Mouse (Mus musculus): ENCODE measurements at regions not wholly inside any gene's neighbourhood (a gene's known extent, or its start where the extent isn't known, plus 50 kb on each side); places are given as distances from the start of the nearest gene placed in this dataset.

DNA sequence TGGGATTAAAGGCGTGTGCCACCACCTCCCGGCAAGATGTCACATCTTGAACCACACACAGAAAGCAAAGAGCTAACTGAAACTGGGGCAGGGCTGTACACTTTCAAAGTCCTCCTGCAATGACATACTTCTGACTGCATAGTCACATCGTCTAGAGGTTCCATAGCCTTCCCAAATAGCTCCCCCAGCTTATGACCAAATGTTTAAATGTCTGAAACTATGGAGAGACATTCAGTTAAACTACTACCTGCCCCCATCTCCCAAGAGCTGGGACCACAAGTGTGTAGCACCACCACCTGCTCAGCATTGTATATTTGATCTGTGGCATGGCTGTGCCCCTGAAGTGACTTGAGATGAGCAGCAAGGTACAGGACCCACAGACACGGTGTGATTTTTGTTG is 52.1 kb upstream of the Kdm7a start:
- Histone ChIP-seq H3K27me3 (peaks cover 19% of the 10 kb centered on the region), H3K4me3 (replicated peaks) (no peak overlapping the region), H3K4me2 (replicated peaks) (no peak overlapping the region), H3K27ac (no peak overlapping the region), H3K4me1 (replicated peaks) (peaks cover 24% of the 10 kb centered on the region), H3K36me3 (no peaks in the 10 kb centered on the region), H3K9me3 (no peaks in the 10 kb centered on the region), H3K9ac (replicated peaks) (no peak overlapping the region)
- no peak for ATAC-seq
- WGBS: 88% methylated on average over 4 of the region's 4 CpGs

GRCm38 (mm10) chr6:39257667-39258395 is 51.2 kb upstream of the Kdm7a start:
- Histone ChIP-seq H3K36me3 (no peaks in the 10 kb centered on the region), H3K9ac (replicated peaks) (peak overlapping the region; percentile 62; the same call in 1 of the 2 replicates), H3K4me1 (replicated peaks) (peaks cover 24% of the 10 kb centered on the region), H3K4me2 (replicated peaks) (peak overlapping the region; percentile 80), H3K27me3 (peaks cover 19% of the 10 kb centered on the region), H3K27ac (peak overlapping the region; percentile 84), H3K9me3 (no peaks in the 10 kb centered on the region), H3K4me3 (replicated peaks) (peak overlapping the region; percentile 46)
- no peak for ATAC-seq
- WGBS: 43% methylated on average over 7 of the region's 7 CpGs

GRCm38 (mm10) chr6:39257111-39257571 is 50.6 kb upstream of the Kdm7a start:
- WGBS: 0% methylated on average over 18 of the region's 18 CpGs
- Histone ChIP-seq H3K4me2 (replicated peaks) (peak overlapping the region; percentile 80), H3K4me3 (replicated peaks) (peak overlapping the region; percentile 46), H3K9me3 (no peaks in the 10 kb centered on the region), H3K4me1 (replicated peaks) (peaks cover 24% of the 10 kb centered on the region), H3K27ac (peak overlapping the region; percentile 84), H3K27me3 (peaks cover 19% of the 10 kb centered on the region), H3K9ac (replicated peaks) (peak overlapping the region; percentile 62), H3K36me3 (no peaks in the 10 kb centered on the region)
- peak; percentile 63 for ATAC-seq

DNA sequence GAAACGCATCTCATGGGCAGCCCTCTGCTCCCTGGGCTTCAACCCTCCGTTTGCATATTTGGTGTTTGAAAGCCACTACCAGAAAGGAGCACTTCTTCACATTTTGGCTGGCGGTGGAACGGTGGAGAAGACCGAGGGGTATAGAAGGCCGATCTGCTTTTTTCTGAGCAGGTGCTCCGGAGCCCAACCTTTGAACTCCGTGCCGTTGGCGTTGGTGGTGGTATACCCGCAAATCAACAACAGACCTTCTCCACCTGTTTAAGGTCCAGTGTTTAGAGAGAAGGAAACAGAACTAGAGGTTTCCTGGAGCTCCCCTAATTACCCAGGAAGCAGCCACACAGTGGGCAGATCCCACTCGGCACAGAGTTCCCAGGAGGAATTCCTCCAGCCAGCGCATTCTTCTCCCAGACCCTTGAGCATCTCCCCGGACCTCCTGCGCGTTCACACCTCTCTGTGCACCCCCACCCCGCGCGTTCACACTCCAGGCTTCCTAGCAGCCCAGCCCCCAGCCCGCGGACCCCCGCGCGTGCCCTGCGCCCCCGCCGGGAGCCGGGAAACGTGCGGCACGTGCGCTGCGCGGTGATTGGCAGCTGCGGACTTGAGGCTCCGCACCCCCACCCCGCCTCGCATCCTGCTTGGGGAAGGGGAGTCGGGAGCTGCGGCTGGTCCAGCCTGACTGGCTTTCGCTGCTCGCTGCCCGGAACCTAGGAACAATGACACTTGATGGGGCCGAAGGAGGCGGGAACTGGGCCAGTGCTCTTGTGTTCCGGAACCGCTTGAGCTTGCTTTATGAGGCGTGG is 49.9 kb upstream of the Kdm7a start:
- peak overlapping the region; percentile 80 for H3K4me2 ChIP-seq (replicated peaks)
- ATAC-seq: peak; percentile 94
- peak overlapping the region; percentile 62 for H3K9ac ChIP-seq (replicated peaks)
- WGBS: 4% methylated on average over 47 of the region's 48 CpGs
- H3K9me3 ChIP-seq: no peaks in the 10 kb centered on the region
- H3K27me3 ChIP-seq: peaks cover 19% of the 10 kb centered on the region
- peaks cover 24% of the 10 kb centered on the region for H3K4me1 ChIP-seq (replicated peaks)
- peak overlapping the region; percentile 84 for H3K27ac ChIP-seq
- no peaks in the 10 kb centered on the region for H3K36me3 ChIP-seq
- H3K4me3 ChIP-seq (replicated peaks): peak overlapping the region; percentile 46
